Mouse (Mus musculus): Measurements from ENCODE around the gene Tctex1d2.

The Tctex1d2 gene

GRCm38 (mm10) chr16:32472276-32473015 lies 52.9 kb downstream of the Tctex1d2 start:
- DNase-seq: no peak

GRCm38 (mm10) chr16:32477315-32477714 lies 57.8 kb downstream of the Tctex1d2 start:
- DNase-seq: no peak

Measured in spleen, adult 18-20 months (tissue).